Mouse (Mus musculus) liver, embryonic 16.5 days (tissue): ENCODE results near the gene Arfrp1. TPM values are rescaled to one million over a fixed set of nuclear protein-coding genes. Genes with fewer than 3 reads are reported as not detected.
A peak's percentile ranks its signal among the peaks of the same experiment; 100 is the strongest.

Experiments
- ATAC-seq: fragments of 200-750 bp; cut with Nextera tagmentation; 2 replicates; pipeline ENCODE4 v1.8.0; 2017; ENCODE audit warnings: low read depth, mild to moderate bottlenecking, moderate number of reproducible peaks, moderate library complexity
- H3K27ac ChIP-seq: fragments of 300-500 bp; sonication (generic); 2 replicates; pipeline ENCODE4 v1.5.1; 2014; ENCODE audit warnings: mild to moderate bottlenecking, low read length
- H3K27me3 ChIP-seq: fragments of 300-500 bp; sonication (generic); 2 replicates; pipeline ENCODE4 v1.6.1; 2014; ENCODE audit warnings: low read depth, low read length, mixed read lengths; ENCODE audit not compliant: control insufficient read depth, insufficient read depth
- H3K36me3 ChIP-seq: fragments of 300-500 bp; sonication (generic); 2 replicates; pipeline ENCODE4 v1.6.1; 2014; ENCODE audit warnings: mild to moderate bottlenecking; ENCODE audit not compliant: control insufficient read depth, insufficient read depth
- H3K4me1 ChIP-seq: fragments of 300-500 bp; sonication (generic); 2 replicates; pipeline ENCODE4 v1.6.1; 2014; ENCODE audit warnings: low read depth, low read length, mixed read lengths; ENCODE audit not compliant: control insufficient read depth
- H3K4me2 ChIP-seq: fragments of 300-500 bp; sonication (generic); 2 replicates; pipeline ENCODE4 v1.6.1; 2014; ENCODE audit warnings: low read depth, low read length, mixed read lengths
- H3K4me3 ChIP-seq: fragments of 300-500 bp; sonication (generic); 2 replicates; pipeline ENCODE4 v1.5.1; 2014; ENCODE audit warnings: low read depth, mild to moderate bottlenecking, low read length
- H3K9ac ChIP-seq: fragments of 300-500 bp; sonication (generic); 2 replicates; pipeline ENCODE4 v1.6.1; 2014; ENCODE audit warnings: low read depth, low read length
- H3K9me3 ChIP-seq: fragments of 300-500 bp; sonication (generic); replicated peaks from 2 replicates; pipeline ENCODE4 v1.6.1; 2016; ENCODE audit warnings: low read length; ENCODE audit not compliant: control insufficient read depth
- WGBS: fragments of 180-500 bp; shearing (Covaris S2); extraction: QIAGEN DNeasy Blood & Tissue Kit; methylation state at CpG from one replicate; pipeline ENCODE4 v1.1.7; 2014; ENCODE audit not compliant: insufficient replicate concordance; 5-methylcytosine and 5-hydroxymethylcytosine counted together
- polyA plus RNA-seq: library from polyadenylated mRNA; unstranded; fragments of >200 nt; fragmentation: Nextera tagmentation; extraction: Ambion mirVana; gene quantifications from 2 replicates; pipeline ENCODE4 v1.2.1, GENCODE M21; 2015

Gene Arfrp1
- polyA plus RNA-seq, 1 experiment from 2014 or later, result 20.7 TPM

- Histone ChIP-seq H3K4me1 (no peaks in the 10 kb centered on the region), H3K36me3 (peaks cover 11% of the 10 kb centered on the region), H3K4me2 (no peak overlapping the region), H3K27me3 (no peaks in the 10 kb centered on the region), H3K9me3 (no peaks in the 10 kb centered on the region), H3K4me3 (no peak overlapping the region), H3K9ac (no peak overlapping the region), H3K27ac (no peak overlapping the region)
- ATAC-seq, result peak; percentile 68
- 28% methylated on average over 4 of the region's 4 CpGs for WGBS
Observed at GRCm38 (mm10) chr2:181392600-181393213, 27.5 kb upstream of the Arfrp1 start.

- Histone ChIP-seq H3K4me1 (no peaks in the 10 kb centered on the region), H3K4me2 (no peak overlapping the region), H3K36me3 (peaks cover 13% of the 10 kb centered on the region), H3K9me3 (no peaks in the 10 kb centered on the region), H3K4me3 (no peak overlapping the region), H3K27me3 (no peaks in the 10 kb centered on the region), H3K9ac (no peak overlapping the region), H3K27ac (no peak overlapping the region)
- WGBS, result 65% methylated on average over 2 of the region's 2 CpGs
- no peak for ATAC-seq
Observed at GRCm38 (mm10) chr2:181391541-181391940, 26.3 kb upstream of the Arfrp1 start.

- H3K4me2 ChIP-seq, result no peak overlapping the region
- no peaks in the 10 kb centered on the region for H3K27me3 ChIP-seq
- H3K36me3 ChIP-seq, result peaks cover 13% of the 10 kb centered on the region
- no peak overlapping the region for H3K4me3 ChIP-seq
- no peaks in the 10 kb centered on the region for H3K9me3 ChIP-seq
- ATAC-seq, result no peak
- 83% methylated on average over 15 of the region's 15 CpGs for WGBS
- no peak overlapping the region for H3K9ac ChIP-seq
- no peak overlapping the region for H3K27ac ChIP-seq
- H3K4me1 ChIP-seq, result no peaks in the 10 kb centered on the region
Observed at GRCm38 (mm10) chr2:181391022-181391421, 25.8 kb upstream of the Arfrp1 start.

GRCm38 (mm10) chr2:181390136-181390870, 25.1 kb upstream of the Arfrp1 start:
- no peak overlapping the region for H3K9ac ChIP-seq
- 72% methylated on average over 4 of the region's 4 CpGs for WGBS
- no peak overlapping the region for H3K4me3 ChIP-seq
- no peaks in the 10 kb centered on the region for H3K4me1 ChIP-seq
- H3K27me3 ChIP-seq, result no peaks in the 10 kb centered on the region
- peaks cover 13% of the 10 kb centered on the region for H3K36me3 ChIP-seq
- no peak for ATAC-seq
- no peak overlapping the region for H3K27ac ChIP-seq
- H3K9me3 ChIP-seq, result no peaks in the 10 kb centered on the region
- no peak overlapping the region for H3K4me2 ChIP-seq

- H3K4me1 ChIP-seq, result no peaks in the 10 kb centered on the region
- no peaks in the 10 kb centered on the region for H3K9me3 ChIP-seq
- no peak overlapping the region for H3K4me2 ChIP-seq
- WGBS, result 67% methylated on average over 4 of the region's 4 CpGs
- H3K27me3 ChIP-seq, result no peaks in the 10 kb centered on the region
- peaks cover 11% of the 10 kb centered on the region; the same call in 1 of the 2 replicates for H3K36me3 ChIP-seq
- no peak for ATAC-seq
- H3K4me3 ChIP-seq, result no peak overlapping the region
- no peak overlapping the region for H3K27ac ChIP-seq
- H3K9ac ChIP-seq, result no peak overlapping the region
Observed at GRCm38 (mm10) chr2:181386663-181387210, 21.5 kb upstream of the Arfrp1 start.

GRCm38 (mm10) chr2:181385885-181386284, 20.7 kb upstream of the Arfrp1 start:
- Histone ChIP-seq H3K4me1 (no peaks in the 10 kb centered on the region), H3K27me3 (no peaks in the 10 kb centered on the region), H3K9ac (no peak overlapping the region), H3K27ac (no peak overlapping the region), H3K4me3 (no peak overlapping the region), H3K4me2 (no peak overlapping the region), H3K36me3 (peaks cover 12% of the 10 kb centered on the region; the same call in 1 of the 2 replicates), H3K9me3 (no peaks in the 10 kb centered on the region)
- WGBS, result 71% methylated on average over 3 of the region's 3 CpGs
- no peak for ATAC-seq

GRCm38 (mm10) chr2:181384919-181385391, 19.8 kb upstream of the Arfrp1 start:
- Histone ChIP-seq H3K27ac (no peak overlapping the region), H3K4me1 (no peaks in the 10 kb centered on the region), H3K4me3 (no peak overlapping the region), H3K9me3 (no peaks in the 10 kb centered on the region), H3K27me3 (no peaks in the 10 kb centered on the region), H3K36me3 (peaks cover 13% of the 10 kb centered on the region), H3K9ac (no peak overlapping the region), H3K4me2 (no peak overlapping the region)
- 81% methylated on average over 4 of the region's 4 CpGs for WGBS
- ATAC-seq, result no peak

- Histone ChIP-seq H3K9me3 (no peaks in the 10 kb centered on the region), H3K4me2 (no peak overlapping the region), H3K9ac (no peak overlapping the region), H3K4me1 (no peaks in the 10 kb centered on the region), H3K36me3 (peaks cover 18% of the 10 kb centered on the region), H3K27ac (no peak overlapping the region), H3K27me3 (no peaks in the 10 kb centered on the region), H3K4me3 (no peak overlapping the region)
- WGBS, result 60% methylated on average over 7 of the region's 7 CpGs
- ATAC-seq, result no peak
Observed at GRCm38 (mm10) chr2:181384463-181384862, 19.3 kb upstream of the Arfrp1 start.
